Mouse (Mus musculus): ENCODE results near the gene Thy1.

GRCm38 (mm10) chr9:44031079-44031478 lies 12.1 kb upstream of the Thy1 start:
- TF ChIP-seq CTCF (conservative IDR thresholded peaks at IDR 0.05; ENCODE audit: low read length) (no peak), POU5F1 (IDR thresholded peaks at IDR 0.05; ENCODE audit: borderline replicate concordance, low read length) (no peak), NANOG (IDR thresholded peaks at IDR 0.05; ENCODE audit: borderline replicate concordance, low read length) (no peak)
